Mouse (Mus musculus): ENCODE results near the gene Bptf. TPM values are rescaled to one million over a fixed set of nuclear protein-coding genes. Genes with fewer than 3 reads are reported as not detected.
"Not testable (repeated sequence)": the region's sequence is repeated elsewhere in the genome, so short reads cannot be mapped to it uniquely, and the experiment has no call there.

Bptf gene
- polyA plus RNA-seq, 1 experiment from 2014 or later, result 28.7 TPM

DNA sequence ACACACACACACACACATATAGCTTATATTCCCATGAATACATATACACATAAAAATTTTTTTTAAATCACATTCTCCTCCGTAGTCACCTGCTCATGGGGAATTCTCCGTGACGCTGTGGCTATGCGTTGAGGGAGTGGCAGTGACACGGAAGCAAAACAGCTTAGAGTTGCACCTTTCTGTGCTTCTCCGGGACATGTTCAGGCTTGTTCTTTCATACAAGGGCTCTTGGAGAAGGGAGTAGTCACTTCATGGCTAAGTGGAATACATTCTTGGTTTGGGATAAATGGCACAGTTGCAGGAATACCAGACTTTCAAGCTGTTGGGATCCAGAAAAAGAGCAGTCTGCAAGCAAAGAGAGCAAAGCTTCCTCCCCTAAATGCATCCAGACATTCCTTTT is 5.7 kb upstream of the Bptf start:
- Histone ChIP-seq H3K9me3 (no peaks in the 10 kb centered on the region), H3K27me3 (no peaks in the 10 kb centered on the region), H3K27ac (replicated peaks) (no peak overlapping the region), H3K9ac (no peak overlapping the region), H3K4me3 (no peak overlapping the region), H3K36me3 (no peaks in the 10 kb centered on the region), H3K4me2 (no peak overlapping the region), H3K4me1 (replicated peaks) (peaks cover 3% of the 10 kb centered on the region)
- WGBS, result 96% methylated on average over 6 of the region's 6 CpGs
- ATAC-seq (ENCODE audit: low read depth), result no peak

DNA sequence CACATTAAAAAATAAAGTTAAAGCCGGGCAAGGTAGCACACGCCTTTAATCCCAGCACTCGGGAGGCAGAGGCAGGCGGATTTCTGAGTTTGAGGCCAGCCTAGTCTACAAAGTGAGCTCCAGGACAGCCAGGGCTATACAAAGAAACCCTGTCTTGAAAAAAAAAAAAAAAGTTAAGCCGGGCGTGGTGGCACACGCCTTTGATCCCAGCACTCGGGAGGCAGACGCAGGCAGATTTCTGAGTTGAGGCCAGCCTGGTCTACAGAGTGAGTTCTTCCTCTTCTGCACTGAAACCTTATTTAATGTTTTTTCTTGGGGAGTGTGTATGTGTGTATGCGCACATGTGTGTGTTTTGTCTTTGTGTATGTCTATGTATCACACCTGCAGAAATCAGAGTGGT is 4.5 kb upstream of the Bptf start:
- not testable (repeated sequence) for ATAC-seq (ENCODE audit: low read depth); H3K9me3 ChIP-seq; H3K4me3 ChIP-seq; H3K27ac ChIP-seq (replicated peaks); H3K9ac ChIP-seq; H3K36me3 ChIP-seq; H3K27me3 ChIP-seq; H3K4me2 ChIP-seq; H3K4me1 ChIP-seq (replicated peaks)
- 95% methylated on average over 10 of the region's 10 CpGs for WGBS

DNA sequence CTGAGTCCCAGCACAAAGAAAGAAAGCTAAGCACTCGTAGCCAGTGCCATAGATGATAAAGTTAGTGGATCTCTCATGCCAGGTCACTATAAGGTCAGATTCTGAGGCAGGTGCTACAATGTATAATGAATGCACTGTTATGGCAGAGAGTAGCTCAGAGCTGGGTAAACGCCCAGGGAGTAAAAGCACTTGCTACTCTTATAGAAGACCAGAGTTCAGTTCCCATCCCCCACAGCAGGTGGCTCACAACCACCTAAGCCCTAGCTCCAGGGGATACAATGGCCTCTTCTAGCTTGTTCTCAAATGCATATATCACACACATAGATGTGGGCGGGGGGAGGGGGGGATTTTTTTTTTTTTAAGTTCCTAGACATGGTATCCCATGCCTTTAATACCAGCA is 3.8 kb upstream of the Bptf start:
- Histone ChIP-seq H3K27me3 (no peaks in the 10 kb centered on the region), H3K4me2 (no peak overlapping the region), H3K9me3 (no peaks in the 10 kb centered on the region), H3K4me3 (no peak overlapping the region), H3K4me1 (replicated peaks) (peaks cover 7% of the 10 kb centered on the region), H3K27ac (replicated peaks) (no peak overlapping the region), H3K9ac (no peak overlapping the region), H3K36me3 (no peaks in the 10 kb centered on the region)
- 48% methylated on average over 3 of the region's 3 CpGs for WGBS
- no peak for ATAC-seq (ENCODE audit: low read depth)

DNA sequence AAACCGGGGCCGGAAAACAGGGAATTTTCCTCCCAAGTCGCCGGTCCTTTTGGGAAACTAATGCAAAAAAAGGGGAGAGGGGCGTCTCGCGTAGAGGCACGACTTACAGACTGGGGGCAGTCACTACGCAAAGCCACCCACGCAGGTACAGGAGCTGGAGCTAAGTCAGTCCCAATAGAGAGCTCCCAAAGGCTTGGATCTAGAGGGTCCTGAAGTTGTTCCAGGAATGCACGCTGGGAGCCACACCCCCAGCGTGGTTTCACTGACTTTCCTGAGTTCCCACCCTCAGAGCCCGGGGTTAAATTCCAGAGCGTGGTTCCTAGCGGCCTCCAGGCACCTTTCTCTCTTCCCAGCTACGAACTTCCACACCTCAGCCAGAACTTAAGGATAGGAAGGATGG is 499 bp upstream of the Bptf start:
- WGBS, result under 1% methylated on average over 16 of the region's 16 CpGs
- no peaks in the 10 kb centered on the region for H3K27me3 ChIP-seq
- peak overlapping the region; percentile 90 for H3K4me3 ChIP-seq
- peak overlapping the region; percentile 98 for H3K9ac ChIP-seq
- H3K4me2 ChIP-seq, result peak overlapping the region; percentile 65
- peak overlapping the region; percentile 97 for H3K27ac ChIP-seq (replicated peaks)
- ATAC-seq (ENCODE audit: low read depth), result peak; percentile 75
- peaks cover 34% of the 10 kb centered on the region for H3K4me1 ChIP-seq (replicated peaks)
- H3K9me3 ChIP-seq, result no peaks in the 10 kb centered on the region
- H3K36me3 ChIP-seq, result no peaks in the 10 kb centered on the region

DNA sequence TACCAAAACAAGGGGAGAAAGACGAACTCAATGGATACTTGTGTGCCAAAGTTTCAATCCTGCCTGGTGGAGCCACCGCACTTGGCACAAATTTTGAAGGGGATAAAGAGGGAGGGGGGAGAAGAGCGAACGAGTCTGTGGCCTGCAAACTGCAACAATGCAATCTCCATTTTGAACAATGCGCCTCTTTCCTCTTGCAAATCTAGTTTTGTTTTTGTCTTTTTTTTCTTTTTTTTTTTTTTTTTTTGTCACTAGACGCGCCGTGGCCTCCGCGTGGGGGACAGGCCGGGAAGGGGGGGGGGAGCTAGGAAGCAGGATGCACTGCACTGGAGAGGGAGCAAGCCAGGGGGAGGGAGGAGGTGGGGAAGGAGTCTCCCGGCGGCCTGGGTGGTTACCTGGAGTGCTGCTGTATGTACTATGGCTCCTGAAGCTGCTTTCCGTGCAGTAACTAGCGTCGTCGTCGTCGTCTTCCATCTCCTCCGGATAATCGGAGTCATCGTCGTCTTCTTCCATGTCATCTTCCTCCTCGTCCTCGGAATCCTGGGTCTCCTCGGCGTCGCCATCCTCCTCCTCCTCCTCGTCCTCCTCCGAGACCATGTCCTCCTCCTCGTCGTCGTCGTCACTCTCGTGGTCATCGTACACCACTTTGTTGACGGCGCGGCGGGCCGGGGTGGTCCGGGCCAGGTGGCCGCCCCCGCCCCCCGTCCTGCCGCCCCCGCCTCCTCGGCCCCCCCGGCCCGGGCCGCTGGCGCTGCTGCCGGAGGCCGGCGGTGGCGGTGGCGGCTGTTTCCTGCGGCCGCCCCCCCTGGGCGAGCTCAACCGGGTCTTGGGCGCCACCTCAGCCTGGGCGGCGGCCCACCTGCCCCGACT is 813 bp downstream of the Bptf start:
- under 1% methylated on average over 53 of the region's 65 CpGs for WGBS
- peak overlapping the region; percentile 90 for H3K4me3 ChIP-seq
- no peaks in the 10 kb centered on the region for H3K36me3 ChIP-seq

DNA sequence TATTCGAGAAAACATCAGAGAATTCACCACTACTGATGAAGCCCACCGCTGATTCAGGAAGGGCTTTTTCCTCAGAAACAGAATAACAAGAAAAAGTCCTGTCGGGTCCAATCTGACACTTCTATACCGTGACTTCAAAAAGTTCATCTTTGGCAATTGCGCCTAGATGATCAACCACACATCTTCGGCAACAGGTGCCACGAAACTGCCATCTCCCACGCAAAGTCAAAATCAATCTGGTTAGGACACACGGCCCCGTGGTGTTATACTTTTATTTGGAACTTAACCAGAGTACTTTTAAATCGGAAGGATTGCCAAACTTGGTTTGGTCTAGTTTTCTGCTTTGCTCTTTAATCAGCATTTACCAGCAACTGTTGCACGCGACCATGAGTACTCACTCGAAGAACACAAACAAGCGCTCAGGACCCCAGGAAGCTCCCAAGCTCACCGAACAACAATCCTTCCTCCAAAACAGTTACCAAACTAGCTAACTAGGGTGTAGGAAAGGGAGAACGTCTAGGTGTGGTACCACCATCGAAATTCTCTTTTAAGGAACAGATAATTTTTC is 1.6 kb downstream of the Bptf start:
- no peaks in the 10 kb centered on the region for H3K27me3 ChIP-seq
- no peaks in the 10 kb centered on the region for H3K9me3 ChIP-seq
- no peaks in the 10 kb centered on the region for H3K36me3 ChIP-seq
- H3K27ac ChIP-seq (replicated peaks), result peak overlapping the region; percentile 97; the same call in 1 of the 2 replicates
- H3K4me1 ChIP-seq (replicated peaks), result peaks cover 44% of the 10 kb centered on the region
- no peak for ATAC-seq (ENCODE audit: low read depth)
- H3K4me2 ChIP-seq, result peak overlapping the region; percentile 95
- 1% methylated on average over 18 of the region's 18 CpGs for WGBS
- peak overlapping the region; percentile 98 for H3K9ac ChIP-seq
- peak overlapping the region; percentile 90 for H3K4me3 ChIP-seq

More for the DNA sequence above, 813 bp downstream of the Bptf start:
- Histone ChIP-seq H3K4me1 (replicated peaks) (peaks cover 43% of the 10 kb centered on the region), H3K27ac (replicated peaks) (peak overlapping the region; percentile 97), H3K27me3 (no peaks in the 10 kb centered on the region), H3K4me2 (peak overlapping the region; percentile 95), H3K9me3 (no peaks in the 10 kb centered on the region), H3K9ac (peak overlapping the region; percentile 98)
- ATAC-seq (ENCODE audit: low read depth), result peak; percentile 77

DNA sequence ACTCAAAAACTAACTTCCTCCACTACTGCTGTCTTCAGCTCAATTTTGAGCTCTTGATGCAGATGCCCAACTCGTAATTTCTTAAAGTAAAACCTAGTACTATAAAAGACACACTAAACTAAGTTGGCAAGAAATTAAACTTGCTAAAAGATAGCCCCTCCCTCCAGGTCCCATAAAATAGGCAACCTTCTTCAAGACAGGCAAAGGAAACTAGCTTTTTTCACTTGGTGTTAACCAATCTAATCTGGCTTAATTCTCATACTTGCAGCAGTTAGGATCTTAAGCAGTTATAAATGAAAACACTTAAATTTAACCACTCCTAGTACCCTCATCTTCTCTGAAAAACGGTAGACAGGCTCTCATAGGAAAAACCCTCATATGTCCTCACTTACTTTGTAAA is 2.3 kb downstream of the Bptf start:
- Histone ChIP-seq H3K27me3 (no peaks in the 10 kb centered on the region), H3K4me3 (peak overlapping the region; percentile 90), H3K36me3 (no peaks in the 10 kb centered on the region), H3K4me2 (peak overlapping the region; percentile 95), H3K9me3 (no peaks in the 10 kb centered on the region), H3K27ac (replicated peaks) (no peak overlapping the region), H3K9ac (0 out of 2 replicates have a peak overlapping the region, but pooled peaks have one; percentile 98), H3K4me1 (replicated peaks) (peaks cover 50% of the 10 kb centered on the region)
- 21% methylated on average over 2 of the region's 2 CpGs for WGBS
- no peak for ATAC-seq (ENCODE audit: low read depth)

DNA sequence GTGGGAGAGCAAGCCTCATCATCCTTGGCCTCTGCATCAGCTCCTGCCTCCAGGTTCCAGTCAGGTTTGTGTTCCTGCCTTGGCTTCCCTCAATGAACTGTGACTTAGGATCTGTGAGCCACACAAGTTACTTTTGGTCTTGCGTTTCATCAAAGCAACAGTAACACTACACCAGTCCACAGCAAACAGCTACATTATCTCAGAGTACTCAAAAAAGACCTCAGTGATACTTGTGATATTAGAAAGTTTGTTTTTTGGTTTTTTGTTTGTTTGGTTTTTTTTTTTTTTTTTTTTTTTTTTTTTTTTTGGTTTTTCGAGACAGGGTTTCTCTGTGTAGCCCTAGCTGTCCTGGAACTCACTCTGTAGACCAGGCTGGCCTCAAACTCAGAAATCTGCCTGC is 5.2 kb downstream of the Bptf start:
- not testable (repeated sequence) for H3K4me3 ChIP-seq; ATAC-seq (ENCODE audit: low read depth); H3K4me2 ChIP-seq; H3K9me3 ChIP-seq; H3K27ac ChIP-seq (replicated peaks); H3K9ac ChIP-seq; H3K36me3 ChIP-seq; H3K27me3 ChIP-seq
- H3K4me1 ChIP-seq (replicated peaks), result peaks cover 55% of the 10 kb centered on the region
- WGBS, result 97% methylated on average over 1 of the region's 2 CpGs

DNA sequence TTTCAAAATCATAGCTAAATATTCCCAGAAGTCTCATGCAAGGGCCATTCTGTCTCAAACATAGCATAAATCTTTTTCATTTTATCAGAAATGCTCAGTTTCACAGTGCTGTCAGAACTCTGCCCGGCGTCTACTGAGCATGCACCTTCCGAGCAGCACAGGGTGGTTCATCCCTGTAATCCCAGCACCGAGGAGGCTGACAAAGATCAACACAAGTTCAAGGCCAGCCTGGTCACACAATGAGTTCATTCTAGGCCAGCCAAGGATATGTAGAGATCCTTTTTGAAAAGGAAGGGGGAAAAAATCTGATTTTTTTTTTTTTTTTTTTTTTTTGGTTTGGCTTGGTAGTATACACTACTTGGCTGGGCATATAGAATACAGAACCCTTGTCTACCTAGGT is 6.9 kb downstream of the Bptf start:
- H3K4me2 ChIP-seq, result no peak overlapping the region
- whole genome bisulfite sequencing, result 86% methylated on average over 4 of the region's 4 CpGs

DNA sequence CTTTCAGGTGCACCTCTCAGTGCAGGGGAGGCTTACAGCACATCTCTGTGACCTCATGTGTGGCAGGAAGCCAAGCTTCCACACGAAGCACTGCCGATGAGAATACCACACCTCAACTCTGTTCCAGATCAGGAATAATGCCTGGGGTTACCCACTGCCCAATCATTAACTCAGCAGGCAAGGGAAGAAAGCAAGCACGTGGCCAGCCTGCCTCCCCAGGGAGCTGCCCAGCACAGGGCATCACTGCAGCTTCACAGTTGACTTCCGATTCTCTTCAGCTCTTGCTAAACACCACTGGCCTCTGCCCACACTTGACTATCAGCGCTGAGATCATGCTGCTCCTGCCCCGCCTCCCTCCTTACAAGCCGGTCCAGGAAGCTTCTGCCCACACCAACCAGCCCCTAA is 7.6 kb downstream of the Bptf start:
- ATAC-seq (ENCODE audit: low read depth), result peak; percentile 23; the same call in 1 of the 2 replicates
- no peaks in the 10 kb centered on the region for H3K27me3 ChIP-seq
- 26% methylated on average over 7 of the region's 7 CpGs for WGBS
- H3K4me2 ChIP-seq, result 0 out of 2 replicates have a peak overlapping the region, but pooled peaks have one; percentile 18
- H3K27ac ChIP-seq (replicated peaks), result 0 out of 2 replicates have a peak overlapping the region, but pooled peaks have one; percentile 4
- H3K4me3 ChIP-seq, result no peak overlapping the region
- H3K9me3 ChIP-seq, result no peaks in the 10 kb centered on the region
- peak overlapping the region; percentile 47; the same call in 1 of the 2 replicates for H3K9ac ChIP-seq
- peaks cover 43% of the 10 kb centered on the region for H3K4me1 ChIP-seq (replicated peaks)
- H3K36me3 ChIP-seq, result no peaks in the 10 kb centered on the region

More for the DNA sequence above, 6.9 kb downstream of the Bptf start:
- no peak for ATAC-seq (ENCODE audit: low read depth)
- no peak overlapping the region for H3K4me3 ChIP-seq
- no peak overlapping the region for H3K27ac ChIP-seq (replicated peaks)
- H3K9me3 ChIP-seq, result no peaks in the 10 kb centered on the region
- H3K27me3 ChIP-seq, result no peaks in the 10 kb centered on the region
- no peaks in the 10 kb centered on the region for H3K36me3 ChIP-seq
- H3K4me1 ChIP-seq (replicated peaks), result peaks cover 49% of the 10 kb centered on the region
- no peak overlapping the region for H3K9ac ChIP-seq

DNA sequence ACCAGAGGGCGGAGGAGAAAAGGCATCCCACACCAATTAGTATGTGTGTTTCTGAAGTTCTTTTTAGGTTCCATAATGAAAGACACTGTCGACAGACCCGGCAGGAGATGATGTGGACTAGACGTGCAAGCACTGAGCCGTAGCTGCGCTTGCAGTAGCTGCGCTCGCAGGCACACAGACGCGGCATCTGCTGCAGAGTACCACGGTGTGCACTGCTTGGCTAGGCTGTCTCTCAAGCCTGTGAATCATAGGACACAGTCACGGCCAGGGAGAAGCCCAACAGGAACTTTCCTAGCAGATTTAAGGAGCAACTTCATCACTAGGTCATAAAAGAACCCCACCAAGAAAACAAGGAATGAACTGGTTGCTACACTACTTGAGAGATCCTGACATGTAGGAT is 14.1 kb downstream of the Bptf start:
- no peak for ATAC-seq (ENCODE audit: low read depth)
- Histone ChIP-seq H3K27ac (replicated peaks) (no peak overlapping the region), H3K4me2 (no peak overlapping the region), H3K9me3 (no peaks in the 10 kb centered on the region), H3K36me3 (no peaks in the 10 kb centered on the region), H3K9ac (no peak overlapping the region), H3K4me3 (no peak overlapping the region), H3K4me1 (replicated peaks) (peaks cover 33% of the 10 kb centered on the region), H3K27me3 (no peaks in the 10 kb centered on the region)
- WGBS, result 78% methylated on average over 12 of the region's 12 CpGs

DNA sequence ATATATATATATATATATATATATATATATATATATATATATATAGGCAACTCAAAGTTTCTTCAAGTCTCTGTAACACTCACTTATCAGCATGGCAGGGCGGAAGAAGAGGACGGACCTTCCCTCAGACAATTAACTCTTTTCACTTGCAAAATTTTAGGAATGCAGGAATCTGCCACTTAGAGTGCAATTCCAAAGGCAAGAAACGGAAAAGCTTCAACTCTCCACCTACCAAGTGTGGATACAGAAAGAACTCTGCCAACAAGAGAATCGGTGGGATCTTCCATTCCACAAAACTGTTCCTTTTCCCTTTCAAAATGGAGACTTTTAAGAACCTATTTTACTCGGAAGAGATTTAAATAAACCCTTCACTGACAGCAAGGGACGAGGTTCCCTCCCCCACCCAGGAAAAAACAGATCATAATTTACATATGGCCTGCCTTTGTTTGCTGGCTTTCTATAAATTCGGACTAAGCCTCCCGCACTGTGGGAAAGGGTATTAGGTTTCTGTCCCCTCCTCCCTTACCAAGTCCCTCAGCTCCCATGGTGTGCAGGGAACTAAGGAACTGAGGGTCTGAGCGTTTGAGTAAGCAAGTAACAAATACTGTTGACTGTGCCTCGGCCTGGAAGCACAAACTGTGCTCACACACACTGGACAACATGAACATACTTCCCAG is 17.9 kb downstream of the Bptf start:
- peaks cover 43% of the 10 kb centered on the region for H3K4me1 ChIP-seq (replicated peaks)
- ATAC-seq (ENCODE audit: low read depth), result no peak
- H3K4me3 ChIP-seq, result no peak overlapping the region
- H3K4me2 ChIP-seq, result no peak overlapping the region
- no peak overlapping the region for H3K9ac ChIP-seq
- H3K27me3 ChIP-seq, result no peaks in the 10 kb centered on the region
- WGBS, result 20% methylated on average over 10 of the region's 10 CpGs
- H3K9me3 ChIP-seq, result no peaks in the 10 kb centered on the region
- peaks cover 26% of the 10 kb centered on the region for H3K36me3 ChIP-seq
- 0 out of 2 replicates have a peak overlapping the region, but pooled peaks have one; percentile 5 for H3K27ac ChIP-seq (replicated peaks)
